Mouse (Mus musculus): ENCODE results near the gene Ust.

Gene Ust

GRCm38 (mm10) chr10:8428787-8429778, 89.5 kb downstream of the Ust start:
- no peak for DNase-seq (ENCODE audit: low read depth, low spot score)

GRCm38 (mm10) chr10:8427671-8428364, 90.8 kb downstream of the Ust start:
- no peak for DNase-seq (ENCODE audit: low read depth, low spot score)

GRCm38 (mm10) chr10:8419496-8420009, 99.1 kb downstream of the Ust start:
- DNase-seq (ENCODE audit: low read depth, low spot score) = no peak

- no peak for DNase-seq (ENCODE audit: low read depth, low spot score)
Observed at GRCm38 (mm10) chr10:8415474-8415873, 103.2 kb downstream of the Ust start.

- no peak for DNase-seq (ENCODE audit: low read depth, low spot score)
Observed at GRCm38 (mm10) chr10:8415036-8415435, 103.6 kb downstream of the Ust start.

GRCm38 (mm10) chr10:8405141-8405540, 113.5 kb downstream of the Ust start:
- DNase-seq (ENCODE audit: low read depth, low spot score) = no peak

GRCm38 (mm10) chr10:8392226-8392625, 126.4 kb downstream of the Ust start:
- DNase-seq (ENCODE audit: low read depth, low spot score) = no peak

GRCm38 (mm10) chr10:8391264-8391748, 127.3 kb downstream of the Ust start:
- DNase-seq (ENCODE audit: low read depth, low spot score) = peak; percentile 55

GRCm38 (mm10) chr10:8388239-8388638, 130.4 kb downstream of the Ust start:
- no peak for DNase-seq (ENCODE audit: low read depth, low spot score)

- DNase-seq (ENCODE audit: low read depth, low spot score) = no peak
Observed at GRCm38 (mm10) chr10:8369894-8370500, 148.6 kb downstream of the Ust start.

- DNase-seq (ENCODE audit: low read depth, low spot score) = no peak
Observed at GRCm38 (mm10) chr10:8365816-8366215, 152.8 kb downstream of the Ust start.

- no peak for DNase-seq (ENCODE audit: low read depth, low spot score)
Observed at GRCm38 (mm10) chr10:8364182-8364581, 154.4 kb downstream of the Ust start.

- no peak for DNase-seq (ENCODE audit: low read depth, low spot score)
Observed at GRCm38 (mm10) chr10:8363281-8363680, 155.3 kb downstream of the Ust start.

- no peak for DNase-seq (ENCODE audit: low read depth, low spot score)
Observed at GRCm38 (mm10) chr10:8358286-8359045, 160.2 kb downstream of the Ust start.

- no peak for DNase-seq (ENCODE audit: low read depth, low spot score)
Observed at GRCm38 (mm10) chr10:8353534-8353933, 165.1 kb downstream of the Ust start.

- DNase-seq (ENCODE audit: low read depth, low spot score) = no peak
Observed at GRCm38 (mm10) chr10:8350626-8351025, 168.0 kb downstream of the Ust start.

- no peak for DNase-seq (ENCODE audit: low read depth, low spot score)
Observed at GRCm38 (mm10) chr10:8347497-8347896, 171.1 kb downstream of the Ust start.

GRCm38 (mm10) chr10:8342556-8342955, 176.1 kb downstream of the Ust start:
- no peak for DNase-seq (ENCODE audit: low read depth, low spot score)

GRCm38 (mm10) chr10:8339645-8340428, 178.8 kb downstream of the Ust start:
- DNase-seq (ENCODE audit: low read depth, low spot score) = no peak

- DNase-seq (ENCODE audit: low read depth, low spot score) = no peak
Observed at GRCm38 (mm10) chr10:8336601-8337000, 182.0 kb downstream of the Ust start.
